Mouse (Mus musculus) embryonic facial prominence, embryonic 10.5 days (tissue): ENCODE measurements at regions not wholly inside any gene's neighbourhood (a gene's known extent, or its start where the extent isn't known, plus 50 kb on each side); places are given as distances from the start of the nearest gene placed in this dataset.
"Not testable (repeated sequence)": the region's sequence is repeated elsewhere in the genome, so short reads cannot be mapped to it uniquely, and the experiment has no call there.

Source experiments
- DNase-seq: peaks from one replicate; pipeline ENCODE4 v3.0.0-alpha.2; 2017; ENCODE audit warnings: low spot score
- H3K27ac ChIP-seq: fragments of 300-500 bp; sonication (generic); replicated peaks from 2 replicates; pipeline ENCODE4 v1.5.1; 2016; ENCODE audit warnings: mild to moderate bottlenecking
- H3K27me3 ChIP-seq: fragments of 300-500 bp; sonication (generic); replicated peaks from 2 replicates; pipeline ENCODE4 v1.6.1; 2016; ENCODE audit warnings: low read depth, mild to moderate bottlenecking; ENCODE audit not compliant: poor library complexity, severe bottlenecking
- H3K36me3 ChIP-seq: fragments of 300-500 bp; sonication (generic); replicated peaks from 2 replicates; pipeline ENCODE4 v1.6.1; 2016; ENCODE audit warnings: mild to moderate bottlenecking, moderate library complexity
- H3K4me1 ChIP-seq: fragments of 300-500 bp; sonication (generic); 2 replicates; pipeline ENCODE4 v1.6.1; 2016
- H3K4me3 ChIP-seq: fragments of 300-500 bp; sonication (generic); 2 replicates; pipeline ENCODE4 v1.5.1; 2016; ENCODE audit warnings: mild to moderate bottlenecking, moderate library complexity
- H3K9me3 ChIP-seq: fragments of 300-500 bp; sonication (generic); 2 replicates; pipeline ENCODE4 v1.6.1; 2016; ENCODE audit warnings: mild to moderate bottlenecking
- WGBS: fragments of 180-500 bp; shearing (Covaris S2); methylation state at CpG from one replicate; pipeline ENCODE4 v1.1.7; 2016; 5-methylcytosine and 5-hydroxymethylcytosine counted together

- no peak for DNase-seq
- Histone ChIP-seq H3K27me3 (no peaks in the 10 kb centered on the region), H3K4me3 (no peak overlapping the region), H3K9me3 (no peaks in the 10 kb centered on the region), H3K36me3 (no peaks in the 10 kb centered on the region), H3K27ac (no peak overlapping the region), H3K4me1 (no peaks in the 10 kb centered on the region)
- WGBS: 90% methylated on average over 8 of the region's 8 CpGs
These were observed 263.0 kb upstream of the Nfia start for GRCm38 (mm10) chr4:97509576-97509975.

- H3K9me3 ChIP-seq: no peaks in the 10 kb centered on the region
- H3K36me3 ChIP-seq: no peaks in the 10 kb centered on the region
- H3K4me3 ChIP-seq: no peak overlapping the region
- H3K27me3 ChIP-seq: no peaks in the 10 kb centered on the region
- DNase-seq: no peak
- no peak overlapping the region for H3K27ac ChIP-seq
- H3K4me1 ChIP-seq: no peaks in the 10 kb centered on the region
- 92% methylated on average over 1 of the region's 1 CpGs for whole genome bisulfite sequencing
These were observed 266.8 kb upstream of the Nfia start for GRCm38 (mm10) chr4:97505734-97506133.

GRCm38 (mm10) chr4:97491248-97491804 lies 281.2 kb upstream of the Nfia start:
- no peaks in the 10 kb centered on the region for H3K36me3 ChIP-seq
- no peak overlapping the region for H3K4me3 ChIP-seq
- no peaks in the 10 kb centered on the region for H3K27me3 ChIP-seq
- no peak overlapping the region for H3K27ac ChIP-seq
- 84% methylated on average over 2 of the region's 2 CpGs for WGBS
- no peak for DNase-seq
- no peaks in the 10 kb centered on the region for H3K9me3 ChIP-seq
- H3K4me1 ChIP-seq: peaks cover 13% of the 10 kb centered on the region

- Histone ChIP-seq H3K4me1 (peaks cover 31% of the 10 kb centered on the region), H3K27ac (no peak overlapping the region), H3K9me3 (no peaks in the 10 kb centered on the region), H3K27me3 (no peaks in the 10 kb centered on the region), H3K36me3 (no peaks in the 10 kb centered on the region), H3K4me3 (no peak overlapping the region)
- no peak for DNase-seq
- WGBS: 63% methylated on average over 10 of the region's 10 CpGs
These were observed 286.2 kb upstream of the Nfia start for GRCm38 (mm10) chr4:97486354-97486753.

GRCm38 (mm10) chr4:97485225-97485624 lies 287.3 kb upstream of the Nfia start:
- no peak overlapping the region for H3K4me3 ChIP-seq
- DNase-seq: no peak
- no peaks in the 10 kb centered on the region for H3K27me3 ChIP-seq
- peaks cover 39% of the 10 kb centered on the region for H3K4me1 ChIP-seq
- WGBS: 90% methylated on average over 3 of the region's 3 CpGs
- H3K36me3 ChIP-seq: no peaks in the 10 kb centered on the region
- H3K9me3 ChIP-seq: no peaks in the 10 kb centered on the region
- no peak overlapping the region for H3K27ac ChIP-seq

- Histone ChIP-seq H3K9me3 (no peaks in the 10 kb centered on the region), H3K27me3 (no peaks in the 10 kb centered on the region), H3K27ac (peak overlapping the region; percentile 77), H3K4me3 (no peak overlapping the region), H3K4me1 (peaks cover 43% of the 10 kb centered on the region), H3K36me3 (no peaks in the 10 kb centered on the region)
- WGBS: 37% methylated on average over 10 of the region's 10 CpGs
- DNase-seq: peak; percentile 50
These were observed 289.8 kb upstream of the Nfia start for GRCm38 (mm10) chr4:97482701-97483246.

GRCm38 (mm10) chr4:97481836-97482235 lies 290.7 kb upstream of the Nfia start:
- no peaks in the 10 kb centered on the region for H3K27me3 ChIP-seq
- DNase-seq: no peak
- peak overlapping the region; percentile 44; the same call in 1 of the 2 replicates for H3K27ac ChIP-seq
- H3K9me3 ChIP-seq: no peaks in the 10 kb centered on the region
- H3K4me3 ChIP-seq: no peak overlapping the region
- H3K4me1 ChIP-seq: peaks cover 44% of the 10 kb centered on the region
- H3K36me3 ChIP-seq: no peaks in the 10 kb centered on the region
- WGBS: 86% methylated on average over 3 of the region's 3 CpGs

- 10% methylated on average over 3 of the region's 3 CpGs for WGBS
- H3K27ac ChIP-seq: peak overlapping the region; percentile 77
- H3K4me3 ChIP-seq: no peak overlapping the region
- no peaks in the 10 kb centered on the region for H3K9me3 ChIP-seq
- peaks cover 32% of the 10 kb centered on the region for H3K4me1 ChIP-seq
- DNase-seq: peak; percentile 89
- H3K27me3 ChIP-seq: no peaks in the 10 kb centered on the region
- H3K36me3 ChIP-seq: no peaks in the 10 kb centered on the region
These were observed 293.7 kb upstream of the Gm10192 start for GRCm38 (mm10) chr4:97476571-97477190.

GRCm38 (mm10) chr4:97473492-97473891 lies 290.5 kb upstream of the Gm10192 start:
- 93% methylated on average over 8 of the region's 8 CpGs for WGBS
- H3K4me1 ChIP-seq: peaks cover 24% of the 10 kb centered on the region
- not testable (repeated sequence) for H3K4me3 ChIP-seq, H3K27ac ChIP-seq, H3K36me3 ChIP-seq, H3K9me3 ChIP-seq, DNase-seq, H3K27me3 ChIP-seq

- DNase-seq: peak; percentile 45
- H3K36me3 ChIP-seq: no peaks in the 10 kb centered on the region
- peak overlapping the region; percentile 12 for H3K27ac ChIP-seq
- no peak overlapping the region for H3K4me3 ChIP-seq
- H3K9me3 ChIP-seq: no peaks in the 10 kb centered on the region
- WGBS: 20% methylated on average over 6 of the region's 6 CpGs
- no peaks in the 10 kb centered on the region for H3K27me3 ChIP-seq
- H3K4me1 ChIP-seq: peaks cover 15% of the 10 kb centered on the region
These were observed 283.1 kb upstream of the Gm10192 start for GRCm38 (mm10) chr4:97465932-97466666.

- Histone ChIP-seq H3K4me1 (peaks cover 15% of the 10 kb centered on the region), H3K27me3 (no peaks in the 10 kb centered on the region), H3K27ac (peak overlapping the region; percentile 12), H3K4me3 (no peak overlapping the region), H3K36me3 (no peaks in the 10 kb centered on the region), H3K9me3 (no peaks in the 10 kb centered on the region)
- no peak for DNase-seq
These were observed 282.6 kb upstream of the Gm10192 start for GRCm38 (mm10) chr4:97465517-97465916.

GRCm38 (mm10) chr4:97461177-97461576 lies 278.2 kb upstream of the Gm10192 start:
- 81% methylated on average over 1 of the region's 1 CpGs for WGBS
- Histone ChIP-seq H3K36me3 (no peaks in the 10 kb centered on the region), H3K27me3 (no peaks in the 10 kb centered on the region), H3K27ac (no peak overlapping the region), H3K4me3 (no peak overlapping the region), H3K9me3 (no peaks in the 10 kb centered on the region), H3K4me1 (peaks cover 13% of the 10 kb centered on the region)
- no peak for DNase-seq
